Mouse (Mus musculus) ES-E14 (cell line): ENCODE measurements at regions not wholly inside any gene's neighbourhood (a gene's known extent, or its start where the extent isn't known, plus 50 kb on each side); places are given as distances from the start of the nearest gene placed in this dataset.

Experiments
- DNase-seq: peaks from one replicate; pipeline ENCODE4 v3.0.0-alpha.2; 2013; ENCODE audit warnings: low read depth, low spot score
- H3K27ac ChIP-seq: 2 replicates; pipeline ENCODE4 v1.5.1; 2012; ENCODE audit warnings: low read depth, mild to moderate bottlenecking, low read length, moderate library complexity, mixed read lengths; ENCODE audit not compliant: poor library complexity, insufficient read depth, severe bottlenecking
- H3K36me3 ChIP-seq: 2 replicates; pipeline ENCODE4 v1.6.1; 2012; ENCODE audit warnings: mild to moderate bottlenecking, low read length, moderate library complexity, mixed read lengths; ENCODE audit not compliant: control insufficient read depth, poor library complexity, insufficient read depth, severe bottlenecking
- H3K4me1 ChIP-seq, 2 experiments: fragments of 150-350 bp in 1 of 2; sonication (generic) in 1 of 2; 2 replicates each; pipeline ENCODE4 v1.6.1; 2012; ENCODE audit warnings: low read length in 2 of 2, mild to moderate bottlenecking in 1 of 2, mixed read lengths in 1 of 2; ENCODE audit not compliant: control insufficient read depth in 2 of 2, insufficient read depth in 2 of 2, poor library complexity in 1 of 2
- H3K4me3 ChIP-seq, 2 experiments: fragments of 150-350 bp in 1 of 2; sonication (generic) in 1 of 2; 2 replicates each; pipeline ENCODE4 v1.5.1; 2012; ENCODE audit warnings: low read length in 2 of 2, low read depth in 1 of 2, mild to moderate bottlenecking in 1 of 2, mixed read lengths in 1 of 2; ENCODE audit not compliant: insufficient read depth in 1 of 2, poor library complexity in 1 of 2, severe bottlenecking in 1 of 2
- H3K9ac ChIP-seq: 2 replicates; pipeline ENCODE4 v1.6.1; 2012; ENCODE audit warnings: low read depth, mild to moderate bottlenecking, low read length, mixed read lengths; ENCODE audit not compliant: poor library complexity, insufficient read depth, severe bottlenecking
- H3K9me3 ChIP-seq: fragments of 150-350 bp; sonication (generic); 2 replicates; pipeline ENCODE4 v1.6.1; 2012; ENCODE audit warnings: low read depth, mild to moderate bottlenecking, low read length; ENCODE audit not compliant: control insufficient read depth, insufficient read depth
- CHD2 ChIP-seq: IDR thresholded peaks from 2 replicates; pipeline ENCODE4 v1.6.1; 2014; ENCODE audit warnings: mild to moderate bottlenecking, low read depth, low read length, inconsistent platforms
- HCFC1 ChIP-seq: IDR thresholded peaks from 2 replicates; pipeline ENCODE4 v1.6.1; 2012; ENCODE audit warnings: low read length, inconsistent platforms, borderline replicate concordance; ENCODE audit not compliant: insufficient read depth
- MAFK ChIP-seq: IDR thresholded peaks from 2 replicates; pipeline ENCODE4 v1.6.1; 2014; ENCODE audit warnings: mild to moderate bottlenecking, low read depth, low read length, inconsistent platforms; ENCODE audit not compliant: insufficient read depth
- ZC3H11A ChIP-seq: IDR thresholded peaks from 2 replicates; pipeline ENCODE4 v1.6.1; 2012; ENCODE audit warnings: low read depth, mild to moderate bottlenecking, inconsistent platforms, low read length, borderline replicate concordance
- ZNF384 ChIP-seq: IDR thresholded peaks from 2 replicates; pipeline ENCODE4 v1.6.1; 2012; ENCODE audit warnings: low read depth, low read length, inconsistent platforms
- in situ Hi-C, 2 experiments: fragments of 600-800 bp; cut with MboI; formaldehyde crosslinking; loops; one replicate each; pipeline ENCODE4 v1.15.1; 2025; ENCODE audit warnings: low sequenced_read_pairs in 2 of 2, inconsistent platforms in 1 of 2; ENCODE audit not compliant: unreplicated experiment in 2 of 2

DNA sequence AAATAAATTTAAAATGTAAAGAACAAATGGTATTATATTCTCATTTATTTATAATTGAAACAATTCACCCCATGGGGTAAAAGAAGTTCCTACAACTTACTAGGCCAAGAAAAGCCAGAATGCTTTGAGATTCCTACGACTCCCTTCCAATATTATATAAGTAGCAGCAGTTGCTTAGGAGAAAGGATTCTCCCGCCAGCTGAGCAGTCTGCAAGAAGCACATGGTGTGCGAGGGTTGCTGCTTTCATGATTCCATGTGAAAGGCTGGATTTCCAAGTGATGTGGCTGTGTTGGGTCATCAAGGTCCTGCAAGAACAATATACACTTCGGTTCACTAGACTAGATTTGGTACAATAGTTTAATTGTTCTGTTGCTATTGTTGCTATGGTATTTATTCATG, 659.6 kb upstream of the Kirrel3 start:
- Histone ChIP-seq H3K27ac (no peak overlapping the region), H3K9me3 (no peaks in the 10 kb centered on the region), H3K4me1 (no peaks in the 10 kb centered on the region), H3K4me3 (no peak overlapping the region), H3K9ac (no peak overlapping the region), H3K36me3 (no peaks in the 10 kb centered on the region)
- TF ChIP-seq ZC3H11A (no peak), CHD2 (no peak), ZNF384 (no peak), HCFC1 (no peak), MAFK (no peak)
- DNase-seq, result no peak
- in situ Hi-C loops, result no loop called here

DNA sequence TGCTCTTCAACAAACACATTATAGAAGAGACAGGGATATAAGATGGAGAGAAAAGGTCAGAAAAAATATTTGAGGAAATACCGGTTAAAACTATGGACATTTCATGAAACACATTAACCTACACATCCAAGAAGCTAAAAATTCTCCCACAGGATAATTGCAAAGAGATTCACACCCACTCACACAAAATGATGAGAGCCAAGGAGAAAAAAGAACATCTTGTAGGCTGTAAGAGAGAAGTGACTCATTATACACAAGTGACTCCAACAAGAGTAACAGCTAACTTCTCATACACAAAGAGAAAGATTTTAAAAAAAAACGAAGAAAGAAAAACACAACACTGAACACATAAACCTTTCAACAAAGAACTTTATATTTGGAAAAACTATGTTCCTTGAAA, 658.3 kb upstream of the Kirrel3 start:
- H3K27ac ChIP-seq, result no peak overlapping the region
- TF ChIP-seq ZNF384 (no peak), ZC3H11A (no peak), MAFK (no peak), HCFC1 (no peak), CHD2 (no peak)
- no peak overlapping the region for H3K9ac ChIP-seq
- H3K36me3 ChIP-seq, result no peaks in the 10 kb centered on the region
- no peak for DNase-seq
- in situ Hi-C loops, result no loop called here
- no peaks in the 10 kb centered on the region for H3K4me1 ChIP-seq
- H3K9me3 ChIP-seq, result no peaks in the 10 kb centered on the region
- no peak overlapping the region for H3K4me3 ChIP-seq

DNA sequence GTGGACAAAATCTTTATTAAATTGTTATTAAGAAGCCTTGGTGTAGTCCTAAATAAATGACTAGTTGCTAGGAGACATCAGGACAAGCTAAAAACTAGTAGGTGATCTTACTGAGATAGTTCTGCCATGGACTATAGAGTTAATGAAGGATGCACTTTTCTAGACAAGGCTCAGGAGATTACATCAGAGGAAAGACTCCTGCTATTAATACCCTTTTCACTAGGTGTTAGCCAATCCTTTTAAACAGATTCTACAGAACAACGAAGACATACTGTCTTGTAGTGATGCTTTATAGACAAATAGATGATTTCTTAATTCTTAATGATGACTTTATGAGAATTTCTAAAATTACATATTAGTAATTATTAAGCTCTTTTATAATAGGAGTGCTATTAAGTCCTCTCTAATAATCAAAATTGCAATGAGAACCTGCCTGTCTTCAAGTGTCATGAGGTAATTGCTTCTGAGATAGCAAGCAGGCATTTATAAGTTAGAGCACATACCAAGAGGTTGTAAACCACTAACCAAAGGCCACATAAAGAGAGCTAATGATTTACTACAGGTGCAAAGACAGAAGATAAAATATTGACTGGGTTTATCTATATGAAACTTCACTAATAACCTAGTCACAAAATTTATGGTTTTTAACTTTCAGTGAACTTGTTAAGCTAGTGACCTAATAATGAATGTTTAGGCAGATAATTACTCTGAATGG, 647.9 kb upstream of the Kirrel3 start:
- Histone ChIP-seq H3K9me3 (no peaks in the 10 kb centered on the region), H3K4me3 (no peak overlapping the region), H3K4me1 (no peaks in the 10 kb centered on the region), H3K27ac (no peak overlapping the region), H3K9ac (no peak overlapping the region), H3K36me3 (no peaks in the 10 kb centered on the region)
- TF ChIP-seq ZNF384, result no peak
- no peak for TF ChIP-seq MAFK
- no peak for TF ChIP-seq CHD2
- no peak for DNase-seq
- in situ Hi-C loops, result no loop called here

DNA sequence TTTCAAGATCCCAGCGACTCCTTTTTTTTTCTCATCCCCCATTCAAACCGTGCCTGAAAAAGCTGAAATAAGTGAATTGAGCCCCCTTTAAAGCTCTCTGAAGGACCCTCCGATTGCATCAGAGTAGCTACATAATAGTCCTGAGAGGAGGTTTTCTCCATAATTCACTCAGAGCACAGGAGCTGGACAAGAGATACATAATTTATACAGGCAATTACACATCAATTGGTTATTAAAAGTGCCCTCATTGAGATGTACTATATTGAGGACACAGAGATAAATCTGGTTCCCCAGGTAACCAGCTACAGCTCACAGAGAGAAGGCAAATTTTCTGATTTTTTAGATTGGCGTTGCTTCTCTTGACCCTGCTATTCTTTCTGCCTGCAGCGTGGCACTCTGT, 636.1 kb upstream of the Kirrel3 start:
- H3K27ac ChIP-seq, result no peak overlapping the region
- no peak for DNase-seq
- no peaks in the 10 kb centered on the region for H3K9me3 ChIP-seq
- TF ChIP-seq MAFK, result no peak
- TF ChIP-seq ZC3H11A, result no peak
- TF ChIP-seq CHD2, result no peak
- TF ChIP-seq ZNF384, result no peak
- TF ChIP-seq HCFC1, result no peak
- no peak overlapping the region for H3K9ac ChIP-seq
- in situ Hi-C loops, result no loop called here
- H3K36me3 ChIP-seq, result no peaks in the 10 kb centered on the region
- no peaks in the 10 kb centered on the region for H3K4me1 ChIP-seq
- no peak overlapping the region for H3K4me3 ChIP-seq

DNA sequence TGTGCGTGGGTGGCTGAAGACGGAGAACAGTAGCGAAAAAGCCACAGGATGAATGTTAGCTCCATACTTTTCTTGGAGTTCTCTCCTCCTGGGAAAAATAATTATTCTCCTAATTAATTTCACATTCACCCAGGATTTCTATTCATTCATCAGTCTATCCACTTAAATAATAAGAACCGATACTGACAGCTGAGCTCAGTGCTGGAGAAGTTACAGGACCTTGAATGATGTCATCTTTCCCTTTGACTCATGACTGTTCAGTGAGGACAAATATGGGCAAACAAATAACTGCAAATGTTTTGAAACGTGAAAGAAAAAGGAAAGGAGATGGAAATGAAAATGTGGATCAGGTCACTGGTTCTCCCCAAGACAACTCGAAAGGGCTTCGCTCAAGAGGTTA, 635.7 kb upstream of the Kirrel3 start:
- Histone ChIP-seq H3K9me3 (no peaks in the 10 kb centered on the region), H3K4me1 (no peaks in the 10 kb centered on the region), H3K27ac (no peak overlapping the region), H3K4me3 (no peak overlapping the region), H3K36me3 (no peaks in the 10 kb centered on the region), H3K9ac (no peak overlapping the region)
- in situ Hi-C loops, result no loop called here
- TF ChIP-seq HCFC1, result no peak
- TF ChIP-seq ZNF384, result no peak
- no peak for TF ChIP-seq CHD2
- no peak for DNase-seq
